Mouse (Mus musculus): ENCODE data around the gene Znrf2. TPM values are rescaled to one million over a fixed set of nuclear protein-coding genes. Genes with fewer than 3 reads are reported as not detected.
"Not testable (repeated sequence)": the region's sequence is repeated elsewhere in the genome, so short reads cannot be mapped to it uniquely, and the experiment has no call there.

The Znrf2 gene
- polyA plus RNA-seq, 1 experiment, result 15.8 TPM

- H3K4me1 ChIP-seq, result peaks cover 69% of the 10 kb centered on the region
- no peaks in the 10 kb centered on the region for H3K27me3 ChIP-seq (replicated peaks)
- TF ChIP-seq GATA1 (IDR thresholded peaks at IDR 0.05; ENCODE audit: borderline replicate concordance, low read length), result no peak
- TF ChIP-seq FLI1 (IDR thresholded peaks at IDR 0.05; ENCODE audit: low read length), result no peak
- H3K9me3 ChIP-seq, result no peaks in the 10 kb centered on the region
- H3K36me3 ChIP-seq (replicated peaks; ENCODE audit: low read length), result peaks cover 17% of the 10 kb centered on the region
- H3K4me3 ChIP-seq (replicated peaks), result no peak overlapping the region
Measured at GRCm38 (mm10) chr6:54841399-54841798, 24.7 kb downstream of the Znrf2 start.

- Histone ChIP-seq H3K9me3 (no peaks in the 10 kb centered on the region), H3K4me3 (replicated peaks) (no peak overlapping the region), H3K27me3 (replicated peaks) (no peaks in the 10 kb centered on the region), H3K36me3 (replicated peaks; ENCODE audit: low read length) (peaks cover 17% of the 10 kb centered on the region), H3K4me1 (peaks cover 71% of the 10 kb centered on the region)
- TF ChIP-seq GATA1 (IDR thresholded peaks at IDR 0.05; ENCODE audit: borderline replicate concordance, low read length) (no peak), FLI1 (IDR thresholded peaks at IDR 0.05; ENCODE audit: low read length) (no peak)
Measured at GRCm38 (mm10) chr6:54842041-54842440, 25.3 kb downstream of the Znrf2 start.

GRCm38 (mm10) chr6:54848546-54848945 lies 31.8 kb downstream of the Znrf2 start:
- Histone ChIP-seq H3K9me3 (no peaks in the 10 kb centered on the region), H3K27me3 (replicated peaks) (no peaks in the 10 kb centered on the region), H3K4me3 (replicated peaks) (no peak overlapping the region), H3K36me3 (replicated peaks; ENCODE audit: low read length) (no peaks in the 10 kb centered on the region), H3K4me1 (peaks cover 87% of the 10 kb centered on the region)
- TF ChIP-seq FLI1 (IDR thresholded peaks at IDR 0.05; ENCODE audit: low read length) (no peak), GATA1 (IDR thresholded peaks at IDR 0.05; ENCODE audit: borderline replicate concordance, low read length) (no peak)

GRCm38 (mm10) chr6:54849179-54850156 lies 32.8 kb downstream of the Znrf2 start:
- Histone ChIP-seq H3K4me1 (peaks cover 79% of the 10 kb centered on the region), H3K27me3 (replicated peaks) (no peaks in the 10 kb centered on the region)

GRCm38 (mm10) chr6:54851778-54852177 lies 35.1 kb downstream of the Znrf2 start:
- Histone ChIP-seq H3K9me3 (no peaks in the 10 kb centered on the region), H3K36me3 (replicated peaks; ENCODE audit: low read length) (no peaks in the 10 kb centered on the region), H3K27me3 (replicated peaks) (no peaks in the 10 kb centered on the region), H3K4me1 (peaks cover 83% of the 10 kb centered on the region), H3K4me3 (replicated peaks) (no peak overlapping the region)
- TF ChIP-seq FLI1 (IDR thresholded peaks at IDR 0.05; ENCODE audit: low read length), result no peak
- no peak for TF ChIP-seq GATA1 (IDR thresholded peaks at IDR 0.05; ENCODE audit: borderline replicate concordance, low read length)

More at GRCm38 (mm10) chr6:54849179-54850156, 32.8 kb downstream of the Znrf2 start:
- H3K36me3 ChIP-seq (replicated peaks; ENCODE audit: low read length), result no peaks in the 10 kb centered on the region
- H3K9me3 ChIP-seq, result no peaks in the 10 kb centered on the region
- no peak for TF ChIP-seq FLI1 (IDR thresholded peaks at IDR 0.05; ENCODE audit: low read length)
- TF ChIP-seq GATA1 (IDR thresholded peaks at IDR 0.05; ENCODE audit: borderline replicate concordance, low read length), result no peak
- peak overlapping the region; percentile 71 for H3K4me3 ChIP-seq (replicated peaks)

GRCm38 (mm10) chr6:54852669-54853068 lies 36.0 kb downstream of the Znrf2 start:
- H3K27me3 ChIP-seq (replicated peaks), result no peaks in the 10 kb centered on the region
- H3K4me1 ChIP-seq, result peaks cover 75% of the 10 kb centered on the region
- H3K9me3 ChIP-seq, result no peaks in the 10 kb centered on the region
- TF ChIP-seq GATA1 (IDR thresholded peaks at IDR 0.05; ENCODE audit: borderline replicate concordance, low read length), result no peak
- no peak for TF ChIP-seq FLI1 (IDR thresholded peaks at IDR 0.05; ENCODE audit: low read length)
- H3K4me3 ChIP-seq (replicated peaks), result no peak overlapping the region
- H3K36me3 ChIP-seq (replicated peaks; ENCODE audit: low read length), result no peaks in the 10 kb centered on the region

GRCm38 (mm10) chr6:54854859-54855258 lies 38.1 kb downstream of the Znrf2 start:
- Histone ChIP-seq H3K9me3 (no peaks in the 10 kb centered on the region), H3K4me3 (replicated peaks) (no peak overlapping the region), H3K27me3 (replicated peaks) (no peaks in the 10 kb centered on the region), H3K36me3 (replicated peaks; ENCODE audit: low read length) (no peaks in the 10 kb centered on the region), H3K4me1 (peaks cover 56% of the 10 kb centered on the region)
- TF ChIP-seq FLI1 (IDR thresholded peaks at IDR 0.05; ENCODE audit: low read length), result no peak
- TF ChIP-seq GATA1 (IDR thresholded peaks at IDR 0.05; ENCODE audit: borderline replicate concordance, low read length), result no peak

- Histone ChIP-seq H3K4me1 (peaks cover 55% of the 10 kb centered on the region), H3K9me3 (no peaks in the 10 kb centered on the region), H3K27me3 (replicated peaks) (no peaks in the 10 kb centered on the region), H3K36me3 (replicated peaks; ENCODE audit: low read length) (peaks cover 4% of the 10 kb centered on the region), H3K4me3 (replicated peaks) (no peak overlapping the region)
- TF ChIP-seq GATA1 (IDR thresholded peaks at IDR 0.05; ENCODE audit: borderline replicate concordance, low read length) (no peak), FLI1 (IDR thresholded peaks at IDR 0.05; ENCODE audit: low read length) (no peak)
Measured at GRCm38 (mm10) chr6:54855801-54856583, 39.3 kb downstream of the Znrf2 start.

- not testable (repeated sequence) for H3K9me3 ChIP-seq; H3K27me3 ChIP-seq (replicated peaks); H3K4me3 ChIP-seq (replicated peaks)
- peaks cover 15% of the 10 kb centered on the region for H3K36me3 ChIP-seq (replicated peaks; ENCODE audit: low read length)
- H3K4me1 ChIP-seq, result peaks cover 29% of the 10 kb centered on the region
Measured at GRCm38 (mm10) chr6:54859159-54859558, 42.4 kb downstream of the Znrf2 start.

- peaks cover 22% of the 10 kb centered on the region for H3K36me3 ChIP-seq (replicated peaks; ENCODE audit: low read length)
- TF ChIP-seq GATA1 (IDR thresholded peaks at IDR 0.05; ENCODE audit: borderline replicate concordance, low read length) (no peak), FLI1 (IDR thresholded peaks at IDR 0.05; ENCODE audit: low read length) (no peak)
- H3K9me3 ChIP-seq, result peaks cover 6% of the 10 kb centered on the region; the same call in 1 of the 2 replicates
- no peak overlapping the region for H3K4me3 ChIP-seq (replicated peaks)
- peaks cover 21% of the 10 kb centered on the region for H3K4me1 ChIP-seq
- H3K27me3 ChIP-seq (replicated peaks), result no peaks in the 10 kb centered on the region
Measured at GRCm38 (mm10) chr6:54860180-54860579, 43.5 kb downstream of the Znrf2 start.
